Mouse (Mus musculus) liver, adult 2 months (tissue): Measurements from ENCODE around the gene Slu7.

Source experiments
- CTCF ChIP-seq: fragments of 200-500 bp; IDR thresholded peaks from 2 replicates; pipeline ENCODE4 v1.5.1; 2011; ENCODE audit warnings: low read depth, low read length, control low read depth
- POLR2A ChIP-seq: fragments of 200-500 bp; IDR thresholded peaks from 2 replicates; pipeline ENCODE4 v1.6.1; 2011; ENCODE audit warnings: low read length, control low read depth; ENCODE audit not compliant: insufficient read depth; ENCODE audit errors: extremely low read depth

DNA sequence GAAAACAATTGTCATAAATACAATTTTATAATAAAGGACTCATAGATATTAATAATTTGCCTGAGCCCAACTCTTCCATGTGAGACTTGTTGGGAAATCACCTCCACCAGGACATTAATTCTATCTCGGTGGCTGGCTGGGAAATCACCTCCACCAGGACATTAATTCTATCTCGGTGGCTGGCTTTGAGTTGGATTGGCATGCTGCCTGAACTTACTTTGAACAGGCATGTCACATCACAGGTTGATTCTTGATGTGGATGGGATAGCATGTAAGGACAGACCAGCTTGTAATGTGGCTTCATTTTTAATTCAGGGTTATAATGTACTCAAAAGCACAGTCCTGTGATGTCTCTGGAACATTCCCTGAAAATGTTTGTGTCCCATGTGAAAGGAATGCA lies 16.4 kb downstream of the Slu7 start:
- TF ChIP-seq POLR2A = no peak
- no peak for TF ChIP-seq CTCF
